Mouse (Mus musculus): ENCODE data around the gene Lsm3. TPM values are rescaled to one million over a fixed set of nuclear protein-coding genes. Genes with fewer than 3 reads are reported as not detected.

Gene Lsm3
- polyA plus RNA-seq, 1 experiment from 2014 or later: 185 TPM

DNA sequence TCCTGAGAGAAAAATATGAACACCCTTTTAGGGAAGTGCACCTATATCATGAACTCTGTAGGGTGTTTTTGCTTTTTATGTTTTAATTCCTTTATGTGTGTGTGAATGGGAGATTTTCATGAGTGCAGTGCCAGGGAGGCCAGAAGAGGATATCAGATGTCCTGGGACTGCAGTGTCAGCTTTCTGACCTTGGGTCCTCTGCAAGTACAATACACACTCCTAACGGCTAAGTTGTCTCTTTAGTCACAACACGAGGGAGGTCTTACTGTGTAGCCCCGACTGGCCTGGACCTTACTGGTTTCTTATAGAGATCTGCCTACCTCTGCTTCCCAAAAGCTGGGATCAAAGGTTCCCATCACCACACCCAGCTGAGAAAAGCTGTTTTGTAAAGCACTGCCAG is 37.0 kb downstream of the Lsm3 start:
- 32% methylated on average over 3 of the region's 3 CpGs for WGBS
- no peak overlapping the region for H3K4me3 ChIP-seq (ENCODE audit: control insufficient read depth in 1 of 2, insufficient read depth in 1 of 2, low read depth in 1 of 2, low read length in 2 of 2)
- no peak overlapping the region for H3K4me2 ChIP-seq (ENCODE audit: low read length)
- peaks cover 3 to 5% of the 10 kb centered on the region in 2 experiments; a peak in 1 of 4 replicates for H3K4me1 ChIP-seq (ENCODE audit: control insufficient read depth in 2 of 2, insufficient read depth in 2 of 2, low read length in 2 of 2)
- no peak overlapping the region for H3K9ac ChIP-seq (ENCODE audit: low read length)
- no peak for ATAC-seq (ENCODE audit: insufficient number of reproducible peaks, insufficient read depth, low FRiP score, low read depth)
- H3K9me3 ChIP-seq (ENCODE audit: control insufficient read depth, low read length): peaks cover 5% of the 10 kb centered on the region
- H3K36me3 ChIP-seq (ENCODE audit: control insufficient read depth, insufficient read depth, low read length): no peaks in the 10 kb centered on the region
- no peak overlapping the region; a peak in 1 of 4 replicates for H3K27ac ChIP-seq (replicated peaks in 1 of 2; ENCODE audit: control insufficient read depth in 1 of 2, insufficient read depth in 1 of 2, low read depth in 2 of 2, low read length in 2 of 2)
- H3K27me3 ChIP-seq (ENCODE audit: control insufficient read depth, insufficient read depth, low read length): peaks cover 89% of the 10 kb centered on the region

DNA sequence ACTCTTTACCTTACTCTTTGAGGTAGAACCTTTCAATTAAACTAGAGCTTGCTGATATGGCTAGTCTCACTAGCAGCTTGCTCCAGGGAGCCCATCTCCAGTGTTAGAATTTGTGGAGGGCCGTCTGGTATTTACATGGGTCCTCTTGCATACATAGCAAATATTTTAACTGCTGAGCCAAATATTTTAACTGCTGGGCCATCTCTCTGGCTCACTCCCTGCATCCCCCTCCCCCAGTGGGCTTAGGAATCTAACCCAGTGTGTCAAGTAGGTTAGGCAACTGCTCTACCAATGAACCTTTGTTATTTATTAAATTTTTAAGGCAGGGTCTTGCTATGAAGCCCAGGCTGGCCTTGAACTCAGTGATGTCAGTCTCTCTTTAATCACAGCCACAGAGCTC is 42.8 kb downstream of the Lsm3 start:
- H3K27me3 ChIP-seq (ENCODE audit: control insufficient read depth, insufficient read depth, low read length): peaks cover 81% of the 10 kb centered on the region
- no peak for ATAC-seq (ENCODE audit: insufficient number of reproducible peaks, insufficient read depth, low FRiP score, low read depth)

DNA sequence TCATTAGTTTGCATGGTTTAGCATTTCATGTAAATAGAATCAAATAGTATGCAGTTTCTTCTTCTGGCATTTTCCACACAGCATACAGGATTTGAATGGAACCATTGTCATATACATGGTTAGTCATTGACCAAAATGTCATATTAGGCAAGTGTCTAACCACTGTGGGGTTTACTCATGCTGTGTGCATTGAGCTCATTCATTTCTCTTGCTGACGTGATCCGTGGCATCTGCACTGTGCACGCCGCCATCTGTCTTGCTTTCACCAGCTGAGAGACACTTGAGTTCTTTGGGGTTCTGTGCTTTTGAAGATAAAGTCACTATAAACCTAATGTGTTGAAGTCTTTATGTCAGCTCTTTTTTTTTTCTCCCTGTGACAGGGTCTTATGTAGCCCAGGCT is 43.6 kb downstream of the Lsm3 start:
- peaks cover 73% of the 10 kb centered on the region for H3K27me3 ChIP-seq (ENCODE audit: control insufficient read depth, insufficient read depth, low read length)
- no peak overlapping the region for H3K4me3 ChIP-seq (ENCODE audit: control insufficient read depth in 1 of 2, insufficient read depth in 1 of 2, low read depth in 1 of 2, low read length in 2 of 2)
- 68% methylated on average over 4 of the region's 4 CpGs for WGBS
- no peak overlapping the region for H3K4me2 ChIP-seq (ENCODE audit: low read length)
- H3K27ac ChIP-seq (replicated peaks in 1 of 2; ENCODE audit: control insufficient read depth in 1 of 2, insufficient read depth in 1 of 2, low read depth in 2 of 2, low read length in 2 of 2): no peak overlapping the region
- no peaks in the 10 kb centered on the region for H3K36me3 ChIP-seq (ENCODE audit: control insufficient read depth, insufficient read depth, low read length)
- no peaks in the 10 kb centered on the region for H3K4me1 ChIP-seq (ENCODE audit: control insufficient read depth in 2 of 2, insufficient read depth in 2 of 2, low read length in 2 of 2)
- H3K9ac ChIP-seq (ENCODE audit: low read length): no peak overlapping the region
- no peak for ATAC-seq (ENCODE audit: insufficient number of reproducible peaks, insufficient read depth, low FRiP score, low read depth)
- peaks cover 5% of the 10 kb centered on the region for H3K9me3 ChIP-seq (ENCODE audit: control insufficient read depth, low read length)

More for the DNA sequence above, 42.8 kb downstream of the Lsm3 start:
- 46% methylated on average over 1 of the region's 1 CpGs for WGBS
- Histone ChIP-seq H3K9ac (ENCODE audit: low read length) (no peak overlapping the region), H3K36me3 (ENCODE audit: control insufficient read depth, insufficient read depth, low read length) (no peaks in the 10 kb centered on the region), H3K4me2 (ENCODE audit: low read length) (no peak overlapping the region), H3K4me3 (ENCODE audit: control insufficient read depth in 1 of 2, insufficient read depth in 1 of 2, low read depth in 1 of 2, low read length in 2 of 2) (no peak overlapping the region), H3K27ac (replicated peaks in 1 of 2; ENCODE audit: control insufficient read depth in 1 of 2, insufficient read depth in 1 of 2, low read depth in 2 of 2, low read length in 2 of 2) (no peak overlapping the region), H3K9me3 (ENCODE audit: control insufficient read depth, low read length) (peaks cover 5% of the 10 kb centered on the region), H3K4me1 (ENCODE audit: control insufficient read depth in 2 of 2, insufficient read depth in 2 of 2, low read length in 2 of 2) (no peaks in the 10 kb centered on the region)

DNA sequence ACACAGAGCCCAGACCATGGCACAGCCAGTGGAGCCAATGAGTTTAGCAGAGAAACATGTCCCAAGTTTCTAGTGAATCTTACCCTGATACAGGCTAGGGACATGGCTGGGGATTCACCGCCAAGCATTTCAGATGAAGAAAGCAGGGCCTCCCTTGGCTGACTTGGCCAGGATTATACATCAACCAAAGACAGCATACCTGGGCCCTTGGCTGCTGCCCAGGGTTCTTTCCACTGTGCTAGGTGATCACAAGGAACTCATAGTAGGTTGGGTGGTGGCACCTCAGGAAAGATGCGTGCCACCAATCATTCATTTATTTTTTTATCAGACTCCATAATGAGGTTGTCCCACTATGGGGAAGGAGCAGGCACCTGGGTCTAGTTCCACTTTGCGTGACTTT is 44.5 kb downstream of the Lsm3 start:
- no peaks in the 10 kb centered on the region for H3K4me1 ChIP-seq (ENCODE audit: control insufficient read depth in 2 of 2, insufficient read depth in 2 of 2, low read length in 2 of 2)
- H3K36me3 ChIP-seq (ENCODE audit: control insufficient read depth, insufficient read depth, low read length): no peaks in the 10 kb centered on the region
- no peak overlapping the region for H3K4me3 ChIP-seq (ENCODE audit: control insufficient read depth in 1 of 2, insufficient read depth in 1 of 2, low read depth in 1 of 2, low read length in 2 of 2)
- peaks cover 5% of the 10 kb centered on the region for H3K9me3 ChIP-seq (ENCODE audit: control insufficient read depth, low read length)
- peaks cover 72% of the 10 kb centered on the region for H3K27me3 ChIP-seq (ENCODE audit: control insufficient read depth, insufficient read depth, low read length)
- H3K27ac ChIP-seq (replicated peaks in 1 of 2; ENCODE audit: control insufficient read depth in 1 of 2, insufficient read depth in 1 of 2, low read depth in 2 of 2, low read length in 2 of 2): no peak overlapping the region
- ATAC-seq (ENCODE audit: insufficient number of reproducible peaks, insufficient read depth, low FRiP score, low read depth): no peak
- 89% methylated on average over 3 of the region's 3 CpGs for WGBS
- H3K9ac ChIP-seq (ENCODE audit: low read length): no peak overlapping the region
- H3K4me2 ChIP-seq (ENCODE audit: low read length): no peak overlapping the region

DNA sequence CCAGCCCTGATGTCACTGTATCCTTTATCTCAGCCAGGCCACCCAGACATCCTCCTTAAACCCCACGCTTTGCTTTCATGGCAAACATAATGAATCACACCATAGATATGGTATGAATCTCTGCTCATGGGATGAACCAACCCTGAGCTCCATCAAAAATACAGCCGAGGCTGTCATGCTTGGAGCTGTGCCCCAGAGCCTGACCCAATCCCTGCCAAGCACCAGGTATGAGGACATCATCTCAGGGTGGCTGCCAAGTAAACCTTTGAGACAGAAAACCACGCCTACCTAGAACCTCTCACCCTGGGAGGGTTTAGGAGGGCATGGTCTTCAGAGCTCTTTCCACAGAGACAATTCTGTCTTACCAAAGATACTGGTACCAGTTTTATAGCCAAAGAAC is 47.3 kb downstream of the Lsm3 start:
- Histone ChIP-seq H3K27ac (replicated peaks in 1 of 2; ENCODE audit: control insufficient read depth in 1 of 2, insufficient read depth in 1 of 2, low read depth in 2 of 2, low read length in 2 of 2) (no peak overlapping the region), H3K36me3 (ENCODE audit: control insufficient read depth, insufficient read depth, low read length) (no peaks in the 10 kb centered on the region), H3K4me2 (ENCODE audit: low read length) (no peak overlapping the region), H3K27me3 (ENCODE audit: control insufficient read depth, insufficient read depth, low read length) (peaks cover 52% of the 10 kb centered on the region), H3K9ac (ENCODE audit: low read length) (no peak overlapping the region), H3K9me3 (ENCODE audit: control insufficient read depth, low read length) (no peaks in the 10 kb centered on the region), H3K4me1 (ENCODE audit: control insufficient read depth in 2 of 2, insufficient read depth in 2 of 2, low read length in 2 of 2) (no peaks in the 10 kb centered on the region), H3K4me3 (ENCODE audit: control insufficient read depth in 1 of 2, insufficient read depth in 1 of 2, low read depth in 1 of 2, low read length in 2 of 2) (no peak overlapping the region)
- WGBS: 54% methylated on average over 3 of the region's 3 CpGs
- no peak for ATAC-seq (ENCODE audit: insufficient number of reproducible peaks, insufficient read depth, low FRiP score, low read depth)

DNA sequence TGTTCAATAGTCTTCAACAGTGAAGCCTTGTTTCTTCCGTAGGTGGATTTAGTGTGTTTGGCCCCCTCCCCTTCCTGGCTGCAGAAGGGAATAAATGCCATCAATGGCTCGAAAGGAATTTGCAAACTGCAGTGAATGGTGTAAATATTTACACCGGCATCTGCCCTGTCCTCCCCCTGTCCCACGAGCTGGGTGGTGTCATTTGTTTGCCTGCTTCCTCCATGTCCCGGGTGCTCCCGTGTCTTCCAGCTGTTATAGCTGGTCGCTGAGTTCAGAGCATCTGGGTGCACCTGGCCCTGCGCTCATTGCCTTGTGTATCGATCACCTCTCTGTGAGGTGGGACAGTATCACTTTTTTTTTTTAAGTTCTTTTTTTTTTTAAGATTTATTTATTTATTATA is 50.7 kb downstream of the Lsm3 start:
- Histone ChIP-seq H3K27me3 (ENCODE audit: control insufficient read depth, insufficient read depth, low read length) (peaks cover 26% of the 10 kb centered on the region), H3K27ac (replicated peaks in 1 of 2; ENCODE audit: control insufficient read depth in 1 of 2, insufficient read depth in 1 of 2, low read depth in 2 of 2, low read length in 2 of 2) (no peak overlapping the region), H3K9ac (ENCODE audit: low read length) (no peak overlapping the region), H3K9me3 (ENCODE audit: control insufficient read depth, low read length) (no peaks in the 10 kb centered on the region), H3K4me3 (ENCODE audit: control insufficient read depth in 1 of 2, insufficient read depth in 1 of 2, low read depth in 1 of 2, low read length in 2 of 2) (no peak overlapping the region), H3K4me2 (ENCODE audit: low read length) (no peak overlapping the region), H3K36me3 (ENCODE audit: control insufficient read depth, insufficient read depth, low read length) (no peaks in the 10 kb centered on the region), H3K4me1 (ENCODE audit: control insufficient read depth in 2 of 2, insufficient read depth in 2 of 2, low read length in 2 of 2) (no peaks in the 10 kb centered on the region)
- WGBS: 80% methylated on average over 9 of the region's 9 CpGs
- no peak for ATAC-seq (ENCODE audit: insufficient number of reproducible peaks, insufficient read depth, low FRiP score, low read depth)

Other genes with a start within 250 kb of the Lsm3 start
- not detected in 2 replicates for gene Wnt7a, start 104.6 kb upstream of the Lsm3 start, polyA plus RNA-seq (2014; fragmentation: Nextera tagmentation; extraction: Ambion mirVana)
- gene Chchd4, start 42.4 kb upstream of the Lsm3 start, polyA plus RNA-seq (2014; fragmentation: Nextera tagmentation; extraction: Ambion mirVana): 32.5 TPM in 2 replicates
- gene Tmem43, start 42.2 kb upstream of the Lsm3 start, polyA plus RNA-seq (2014; fragmentation: Nextera tagmentation; extraction: Ambion mirVana): 27.1 and 27.3 TPM in 2 replicates
- gene Xpc, start within 50 bp of the Lsm3 start, polyA plus RNA-seq (2014; fragmentation: Nextera tagmentation; extraction: Ambion mirVana): 9.6 and 12.0 TPM in 2 replicates
- gene Slc6a6, start 168.1 kb downstream of the Lsm3 start, polyA plus RNA-seq (2014; fragmentation: Nextera tagmentation; extraction: Ambion mirVana): 64.2 and 66.8 TPM in 2 replicates

Data from heart, embryonic 14.5 days (tissue).